Mouse (Mus musculus) intestine, postnatal 0 days (tissue): Measurements from ENCODE around the gene Prickle2. TPM values are rescaled to one million over a fixed set of nuclear protein-coding genes. Genes with fewer than 3 reads are reported as not detected.

Source experiments
- ATAC-seq: fragments of 200-750 bp; cut with Nextera tagmentation; 2 replicates; pipeline ENCODE4 v1.8.0; 2017; ENCODE audit warnings: mild to moderate bottlenecking, moderate TSS enrichment, moderate library complexity
- H3K27ac ChIP-seq: fragments of 300-500 bp; sonication (generic); 2 replicates; pipeline ENCODE4 v1.5.1; 2014; ENCODE audit warnings: mild to moderate bottlenecking, low read depth, low read length, moderate library complexity
- H3K27me3 ChIP-seq: fragments of 300-500 bp; sonication (generic); replicated peaks from 2 replicates; pipeline ENCODE4 v1.6.1; 2014; ENCODE audit warnings: low read length, mixed read lengths; ENCODE audit not compliant: control insufficient read depth, insufficient read depth
- H3K36me3 ChIP-seq: fragments of 300-500 bp; sonication (generic); 2 replicates; pipeline ENCODE4 v1.6.1; 2014; ENCODE audit warnings: mild to moderate bottlenecking, moderate library complexity; ENCODE audit not compliant: control insufficient read depth, insufficient read depth
- H3K4me1 ChIP-seq: fragments of 300-500 bp; sonication (generic); replicated peaks from 2 replicates; pipeline ENCODE4 v1.6.1; 2014; ENCODE audit warnings: antibody characterized with exemption, low read length, mixed read lengths; ENCODE audit not compliant: control insufficient read depth, insufficient read depth
- H3K4me2 ChIP-seq: fragments of 300-500 bp; sonication (generic); replicated peaks from 2 replicates; pipeline ENCODE4 v1.6.1; 2014; ENCODE audit warnings: low read depth, mild to moderate bottlenecking, moderate library complexity
- H3K4me3 ChIP-seq: fragments of 300-500 bp; sonication (generic); 2 replicates; pipeline ENCODE4 v1.5.1; 2014; ENCODE audit warnings: low read depth, low read length
- H3K9ac ChIP-seq: fragments of 300-500 bp; sonication (generic); 2 replicates; pipeline ENCODE4 v1.6.1; 2014; ENCODE audit warnings: mild to moderate bottlenecking, low read depth, low read length
- H3K9me3 ChIP-seq: fragments of 300-500 bp; sonication (generic); 2 replicates; pipeline ENCODE4 v1.6.1; 2016; ENCODE audit warnings: mixed run types; ENCODE audit not compliant: control insufficient read depth
- CTCF ChIP-seq: sonication (generic); IDR thresholded peaks from 2 replicates; pipeline ENCODE4 v1.5.1; 2016; ENCODE audit warnings: low read depth, mild to moderate bottlenecking, control low read depth, antibody characterized with exemption, moderate library complexity
- WGBS: fragments of 180-500 bp; shearing (Covaris S2); extraction: QIAGEN DNeasy Blood & Tissue Kit; methylation state at CpG from one replicate; pipeline ENCODE4 v1.1.7; 2014; 5-methylcytosine and 5-hydroxymethylcytosine counted together
- polyA plus RNA-seq: library from polyadenylated mRNA; unstranded; fragments of >200 nt; fragmentation: Nextera tagmentation; extraction: Ambion mirVana; gene quantifications from 2 replicates; pipeline ENCODE4 v1.2.1, GENCODE M21; 2015

The Prickle2 gene
- polyA plus RNA-seq, 1 experiment from 2014 or later, result 1.7 TPM

GRCm38 (mm10) chr6:92394628-92395027 is 311.3 kb downstream of the Prickle2 start:
- H3K4me2 ChIP-seq, result no peak overlapping the region
- 59% methylated on average over 5 of the region's 5 CpGs for WGBS
- no peak for ATAC-seq
- H3K9ac ChIP-seq, result no peak overlapping the region
- H3K4me1 ChIP-seq, result no peaks in the 10 kb centered on the region
- H3K4me3 ChIP-seq, result no peak overlapping the region
- H3K27ac ChIP-seq, result no peak overlapping the region
- no peak for TF ChIP-seq CTCF
- no peaks in the 10 kb centered on the region for H3K27me3 ChIP-seq
- H3K9me3 ChIP-seq, result no peaks in the 10 kb centered on the region
- no peaks in the 10 kb centered on the region for H3K36me3 ChIP-seq

DNA sequence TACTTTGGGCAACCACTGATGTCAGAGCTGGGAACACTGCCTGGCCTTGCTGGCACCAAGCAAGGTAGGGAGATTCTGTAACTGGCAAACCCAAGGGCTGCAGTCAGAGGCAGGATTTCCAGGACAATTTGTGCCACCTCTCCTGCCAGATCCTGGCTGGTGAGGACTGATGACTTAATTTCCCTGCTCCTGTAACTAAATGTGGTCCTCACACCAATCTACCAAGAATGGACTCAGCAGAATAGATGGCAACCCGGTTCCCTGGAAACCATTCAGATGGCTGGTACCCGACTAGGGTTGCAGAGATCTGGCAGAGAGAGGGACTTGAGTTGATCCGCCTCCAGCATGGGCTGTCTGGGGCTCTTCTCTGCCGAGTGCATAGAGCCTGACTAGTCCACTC is 315.6 kb downstream of the Prickle2 start:
- Histone ChIP-seq H3K4me2 (no peak overlapping the region), H3K9ac (no peak overlapping the region), H3K9me3 (no peaks in the 10 kb centered on the region), H3K27me3 (no peaks in the 10 kb centered on the region), H3K4me3 (no peak overlapping the region), H3K4me1 (no peaks in the 10 kb centered on the region), H3K27ac (no peak overlapping the region), H3K36me3 (no peaks in the 10 kb centered on the region)
- ATAC-seq, result no peak
- TF ChIP-seq CTCF, result no peak
- 87% methylated on average over 4 of the region's 4 CpGs for WGBS

DNA sequence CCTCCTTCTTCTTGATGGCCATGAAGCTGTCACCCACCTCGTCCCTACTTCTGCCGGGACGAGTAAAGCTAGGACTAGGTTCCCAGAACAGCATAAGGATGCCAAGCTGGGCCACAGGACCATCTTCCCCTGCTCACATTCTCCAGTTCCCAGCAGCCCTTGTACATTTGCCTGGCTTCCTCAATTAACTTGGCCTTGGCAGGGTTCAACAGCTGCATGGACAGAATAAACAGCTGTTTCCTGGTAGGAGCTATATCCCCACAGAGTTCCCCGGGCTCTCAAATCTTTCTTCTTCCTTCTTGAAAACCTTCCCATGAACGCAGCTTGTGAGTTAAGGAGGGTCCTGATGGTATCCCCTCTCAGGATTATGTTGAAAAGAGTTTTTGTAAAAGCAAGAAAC is 317.3 kb downstream of the Prickle2 start:
- H3K36me3 ChIP-seq, result no peaks in the 10 kb centered on the region
- TF ChIP-seq CTCF, result no peak
- H3K4me3 ChIP-seq, result no peak overlapping the region
- WGBS, result 64% methylated on average over 5 of the region's 5 CpGs
- ATAC-seq, result no peak
- no peaks in the 10 kb centered on the region for H3K4me1 ChIP-seq
- H3K27ac ChIP-seq, result no peak overlapping the region
- H3K4me2 ChIP-seq, result no peak overlapping the region
- no peak overlapping the region for H3K9ac ChIP-seq
- no peaks in the 10 kb centered on the region for H3K9me3 ChIP-seq
- no peaks in the 10 kb centered on the region for H3K27me3 ChIP-seq

DNA sequence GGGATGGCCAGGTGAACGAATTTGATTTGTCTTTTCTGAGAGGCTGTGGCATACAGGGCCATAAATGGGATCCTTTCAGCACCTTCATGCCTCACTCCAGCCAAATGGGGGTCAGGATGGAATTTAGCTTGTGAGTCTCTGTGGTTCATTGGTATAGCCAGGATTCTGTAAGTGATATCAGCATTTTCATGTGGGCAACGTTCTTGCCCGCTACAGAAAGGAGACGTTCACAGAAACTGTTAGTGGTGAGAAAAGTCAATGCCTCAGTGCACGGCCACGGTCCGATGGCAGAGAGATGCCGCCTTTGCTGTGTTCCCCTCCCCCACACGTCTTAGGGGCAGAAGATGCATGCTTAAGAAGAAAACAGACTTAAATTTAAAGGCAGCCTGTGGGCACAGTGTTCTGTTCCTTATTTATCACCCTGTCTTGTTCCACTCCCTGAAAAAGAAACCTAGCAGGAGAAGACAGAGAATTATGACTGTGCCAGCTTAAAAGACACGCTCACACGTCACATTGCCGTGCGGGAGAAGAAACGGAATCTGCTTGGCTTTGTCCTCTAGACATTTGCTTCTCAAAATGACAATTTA is 322.7 kb downstream of the Prickle2 start:
- no peak overlapping the region for H3K4me3 ChIP-seq
- no peaks in the 10 kb centered on the region for H3K27me3 ChIP-seq
- no peak for ATAC-seq
- H3K36me3 ChIP-seq, result no peaks in the 10 kb centered on the region
- no peak overlapping the region for H3K27ac ChIP-seq
- no peaks in the 10 kb centered on the region for H3K4me1 ChIP-seq
- no peaks in the 10 kb centered on the region for H3K9me3 ChIP-seq
- H3K9ac ChIP-seq, result no peak overlapping the region
- TF ChIP-seq CTCF, result no peak
- 78% methylated on average over 14 of the region's 14 CpGs for WGBS
- H3K4me2 ChIP-seq, result no peak overlapping the region

DNA sequence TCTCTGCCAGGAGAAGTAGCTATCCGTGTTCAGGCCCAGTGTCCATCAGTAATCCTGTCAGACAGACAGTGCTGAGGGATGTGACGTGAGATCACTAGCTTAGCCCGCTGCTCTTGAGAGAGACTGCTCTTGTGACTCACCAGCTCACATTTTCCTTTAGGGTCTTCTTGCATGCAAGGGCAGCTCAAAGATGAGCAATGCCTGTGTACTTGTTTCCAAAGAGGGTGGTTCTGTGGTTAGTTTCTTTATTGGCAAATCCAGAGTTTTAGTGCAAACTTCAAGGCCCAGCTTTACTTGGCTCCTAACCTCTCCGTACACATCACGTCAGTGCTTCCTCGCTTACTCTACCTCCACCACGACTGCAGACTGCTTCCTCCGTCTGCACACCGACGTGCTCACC is 324.9 kb downstream of the Prickle2 start:
- H3K4me3 ChIP-seq, result no peak overlapping the region
- H3K36me3 ChIP-seq, result 0 out of 2 replicates have a peak, but pooled peaks cover 4% of the 10 kb centered on the region
- TF ChIP-seq CTCF, result no peak
- WGBS, result 82% methylated on average over 10 of the region's 10 CpGs
- ATAC-seq, result no peak
- no peaks in the 10 kb centered on the region for H3K4me1 ChIP-seq
- no peaks in the 10 kb centered on the region for H3K9me3 ChIP-seq
- no peak overlapping the region for H3K9ac ChIP-seq
- no peak overlapping the region for H3K4me2 ChIP-seq
- H3K27ac ChIP-seq, result no peak overlapping the region
- H3K27me3 ChIP-seq, result no peaks in the 10 kb centered on the region

DNA sequence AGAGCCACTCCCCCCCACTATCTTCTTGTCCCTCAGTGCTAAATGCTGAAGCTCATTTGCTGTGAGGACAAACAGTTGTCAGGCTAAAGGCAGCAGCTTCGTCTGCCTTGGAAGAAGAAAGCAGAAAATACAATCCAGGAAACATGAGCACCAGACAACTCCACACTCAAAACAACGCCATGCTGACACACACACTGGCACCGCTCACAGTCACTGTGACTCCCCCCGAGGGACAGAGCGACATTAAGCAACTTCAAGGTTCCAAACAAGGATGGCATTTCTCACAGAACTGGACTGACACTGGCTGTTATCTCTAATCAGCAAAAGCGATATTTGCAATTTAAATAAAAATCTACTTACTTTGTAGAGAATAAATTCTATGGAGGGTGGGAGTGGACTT is 331.1 kb downstream of the Prickle2 start:
- no peaks in the 10 kb centered on the region for H3K9me3 ChIP-seq
- TF ChIP-seq CTCF, result no peak
- H3K4me1 ChIP-seq, result no peaks in the 10 kb centered on the region
- H3K27ac ChIP-seq, result no peak overlapping the region
- H3K27me3 ChIP-seq, result no peaks in the 10 kb centered on the region
- H3K4me2 ChIP-seq, result no peak overlapping the region
- 0 out of 2 replicates have a peak, but pooled peaks cover 6% of the 10 kb centered on the region for H3K36me3 ChIP-seq
- WGBS, result 87% methylated on average over 6 of the region's 6 CpGs
- no peak overlapping the region for H3K9ac ChIP-seq
- H3K4me3 ChIP-seq, result no peak overlapping the region
- no peak for ATAC-seq

- H3K9ac ChIP-seq, result no peak overlapping the region
- H3K4me3 ChIP-seq, result no peak overlapping the region
- no peaks in the 10 kb centered on the region for H3K36me3 ChIP-seq
- 53% methylated on average over 5 of the region's 5 CpGs for WGBS
- no peak overlapping the region for H3K4me2 ChIP-seq
- no peak overlapping the region for H3K27ac ChIP-seq
- no peak for ATAC-seq
- no peaks in the 10 kb centered on the region for H3K4me1 ChIP-seq
- H3K27me3 ChIP-seq, result no peaks in the 10 kb centered on the region
- 0 out of 2 replicates have a peak, but pooled peaks cover 3% of the 10 kb centered on the region for H3K9me3 ChIP-seq
- no peak for TF ChIP-seq CTCF
Observed at GRCm38 (mm10) chr6:92370896-92371295, 335.1 kb downstream of the Prickle2 start.
